Mouse (Mus musculus): ENCODE data around the gene Nudt2.

Gene Nudt2

GRCm38 (mm10) chr4:41520641-41521040 is 55.7 kb downstream of the Nudt2 start:
- no peak for DNase-seq (ENCODE audit: low spot score in 2 of 2)

- DNase-seq (ENCODE audit: low spot score in 2 of 2): no peak
Observed at GRCm38 (mm10) chr4:41522136-41522535, 57.2 kb downstream of the Nudt2 start.

GRCm38 (mm10) chr4:41522788-41523187 is 57.8 kb downstream of the Nudt2 start:
- peak in 1 of 2 experiments; percentile 19 for DNase-seq (ENCODE audit: low spot score in 2 of 2)

- no peak for DNase-seq (ENCODE audit: low spot score in 2 of 2)
Observed at GRCm38 (mm10) chr4:41523839-41524238, 58.9 kb downstream of the Nudt2 start.

- no peak for DNase-seq (ENCODE audit: low spot score in 2 of 2)
Observed at GRCm38 (mm10) chr4:41524829-41525228, 59.9 kb downstream of the Nudt2 start.

GRCm38 (mm10) chr4:41526553-41526952 is 61.6 kb downstream of the Nudt2 start:
- DNase-seq (ENCODE audit: low spot score in 2 of 2): no peak

GRCm38 (mm10) chr4:41527076-41527475 is 62.1 kb downstream of the Nudt2 start:
- no peak for DNase-seq (ENCODE audit: low spot score in 2 of 2)

- no peak for DNase-seq (ENCODE audit: low spot score in 2 of 2)
Observed at GRCm38 (mm10) chr4:41527996-41528395, 63.0 kb downstream of the Nudt2 start.

All from urinary bladder, postnatal 36 days (tissue).